Mouse (Mus musculus): ENCODE results near the gene Fcnb. TPM values are rescaled to one million over a fixed set of nuclear protein-coding genes. Genes with fewer than 3 reads are reported as not detected.

The Fcnb gene
- total RNA-seq, 2 experiments from 2014 or later, result not detected

DNA sequence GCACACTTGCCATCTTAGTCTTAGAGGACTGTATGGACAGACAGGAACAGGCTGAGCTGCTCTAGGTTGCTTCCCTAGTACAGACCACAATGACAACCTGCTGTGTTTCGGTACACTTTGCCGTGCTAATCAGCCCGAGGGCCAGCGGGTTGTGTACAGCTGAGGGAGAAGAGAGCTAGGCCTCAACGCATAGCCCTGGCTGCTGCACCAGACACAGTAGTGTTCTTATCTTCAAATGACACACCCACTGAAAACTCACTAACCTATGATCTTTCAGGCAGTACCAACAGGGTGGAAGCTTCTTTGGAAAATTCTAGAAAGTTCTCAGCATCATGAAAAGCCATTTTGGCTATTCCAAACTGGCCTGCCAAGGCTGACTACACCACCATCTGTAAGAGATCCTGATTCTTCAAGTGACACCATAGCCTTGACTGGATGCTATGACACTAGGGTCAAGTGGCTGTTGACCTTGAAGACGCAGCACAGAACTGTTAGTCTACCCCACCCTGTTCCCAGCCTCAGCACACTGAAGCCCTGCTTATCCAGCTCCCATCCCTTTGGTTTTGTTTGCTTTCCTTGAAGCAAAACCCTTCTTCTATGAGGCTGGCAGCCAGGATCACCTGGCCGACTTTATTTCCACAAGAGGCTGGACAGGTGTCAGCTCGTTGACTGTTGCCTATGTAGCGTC, 16.3 kb upstream of the Fcnb start:
- intact Hi-C loops (cut with DNase I), result no loop called here
- DNase-seq, result no peak
- TF ChIP-seq CTCF (IDR thresholded peaks at IDR 0.05), result no peak
- no peak overlapping the region for H3K4me3 ChIP-seq
- no peak overlapping the region for H3K27ac ChIP-seq

DNA sequence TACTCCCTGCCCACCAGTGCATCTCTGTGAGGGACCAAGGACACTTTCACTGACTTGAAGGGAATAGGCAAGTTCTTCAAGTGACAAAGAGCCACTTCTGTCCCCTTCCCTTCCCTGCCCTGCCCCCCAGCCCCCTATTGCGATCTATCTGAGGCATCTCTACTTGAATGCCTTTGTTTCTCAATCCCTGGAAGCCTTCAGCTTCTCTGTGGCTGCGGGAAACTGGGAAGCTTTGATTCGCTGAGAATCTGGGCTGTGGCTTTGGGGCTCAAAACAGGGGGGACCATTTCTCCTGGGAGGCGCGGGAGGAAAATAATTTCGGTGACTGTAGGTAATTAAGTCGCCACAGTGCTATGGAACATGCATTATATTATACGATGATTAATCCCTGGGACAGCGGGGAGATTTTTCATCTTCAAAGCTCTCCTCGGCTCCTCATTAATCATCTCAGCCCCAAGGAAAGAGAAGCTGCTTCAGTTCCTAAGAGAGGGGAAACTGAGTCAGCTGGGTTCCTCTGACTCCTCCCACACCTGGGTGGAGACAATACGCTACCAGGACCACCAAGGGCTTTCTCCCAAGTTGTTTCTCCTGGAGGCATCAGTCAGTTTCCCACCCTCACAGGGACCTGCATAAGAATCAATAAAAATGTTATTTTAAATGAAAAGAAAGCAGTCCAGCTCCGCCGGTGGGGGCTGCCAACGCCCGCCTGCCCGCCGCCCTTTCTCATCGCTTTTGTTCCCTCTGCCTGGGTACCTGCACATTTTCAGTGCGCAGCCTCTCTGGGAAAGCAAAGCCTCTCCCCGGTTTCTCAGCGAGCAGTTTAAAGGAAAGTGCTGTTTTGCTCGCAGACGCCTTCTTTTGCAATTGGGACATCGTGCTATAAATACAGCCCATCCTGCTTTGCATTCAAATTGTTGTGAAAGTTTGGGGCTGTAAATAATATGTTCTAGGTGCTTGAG, 14.1 kb upstream of the Fcnb start:
- H3K27ac ChIP-seq, result no peak overlapping the region
- DNase-seq, result no peak
- intact Hi-C loops (cut with DNase I), result no loop called here
- no peak for TF ChIP-seq CTCF (IDR thresholded peaks at IDR 0.05)
- H3K4me3 ChIP-seq, result no peak overlapping the region

DNA sequence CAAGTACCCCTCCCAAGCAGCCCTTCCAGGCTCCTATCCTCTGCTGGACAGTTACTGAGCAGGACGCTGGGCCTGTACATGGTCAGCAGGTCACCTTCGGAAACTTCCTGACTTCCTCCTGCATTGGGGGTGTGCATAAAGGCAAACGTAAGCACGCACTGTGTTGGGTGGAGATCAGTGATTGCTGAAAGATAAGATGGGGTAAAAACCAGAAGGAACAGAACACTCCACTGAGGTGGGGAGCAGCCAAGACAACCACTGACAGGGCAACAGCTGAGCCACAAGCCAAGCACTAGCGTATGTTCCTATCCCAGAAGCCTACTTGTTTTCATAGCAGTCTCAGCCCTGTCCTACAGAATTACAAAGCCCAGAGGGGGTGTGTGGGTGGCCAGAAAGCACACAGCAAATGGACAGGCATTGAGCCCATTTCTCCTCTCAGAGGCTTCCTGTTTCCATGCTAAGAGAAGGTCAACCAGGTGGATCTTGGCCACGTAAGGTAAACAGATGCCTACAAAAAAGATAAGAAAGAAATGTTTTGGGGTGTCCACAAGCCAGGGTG, 12.1 kb upstream of the Fcnb start:
- Histone ChIP-seq H3K27ac (no peak overlapping the region), H3K4me3 (no peak overlapping the region)
- no peak for TF ChIP-seq CTCF (IDR thresholded peaks at IDR 0.05)
- intact Hi-C loops (cut with DNase I), result no loop called here
- DNase-seq, result no peak

DNA sequence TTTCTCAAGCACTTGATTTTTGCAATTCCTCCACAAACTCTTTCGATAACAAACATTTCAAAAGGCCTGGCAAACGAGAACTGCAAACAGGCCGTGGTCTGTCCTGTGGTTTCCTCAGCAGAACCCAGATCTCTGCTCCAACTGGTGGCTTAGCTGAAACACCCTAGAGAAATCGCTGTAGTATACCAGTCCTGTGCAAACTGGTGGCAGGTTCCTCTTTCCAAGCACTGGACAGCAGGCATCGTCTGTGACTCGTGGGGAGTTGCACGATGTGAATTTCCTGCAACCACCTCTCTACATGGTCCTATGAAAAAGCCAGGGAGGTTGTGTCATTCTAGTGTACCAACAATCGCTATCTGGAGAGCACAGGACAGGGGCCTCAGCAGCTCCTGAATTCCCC, 7.4 kb upstream of the Fcnb start:
- DNase-seq, result no peak
- TF ChIP-seq CTCF (IDR thresholded peaks at IDR 0.05), result no peak
- H3K4me3 ChIP-seq, result no peak overlapping the region
- H3K27ac ChIP-seq, result no peak overlapping the region
- intact Hi-C loops (cut with DNase I), result no loop called here

DNA sequence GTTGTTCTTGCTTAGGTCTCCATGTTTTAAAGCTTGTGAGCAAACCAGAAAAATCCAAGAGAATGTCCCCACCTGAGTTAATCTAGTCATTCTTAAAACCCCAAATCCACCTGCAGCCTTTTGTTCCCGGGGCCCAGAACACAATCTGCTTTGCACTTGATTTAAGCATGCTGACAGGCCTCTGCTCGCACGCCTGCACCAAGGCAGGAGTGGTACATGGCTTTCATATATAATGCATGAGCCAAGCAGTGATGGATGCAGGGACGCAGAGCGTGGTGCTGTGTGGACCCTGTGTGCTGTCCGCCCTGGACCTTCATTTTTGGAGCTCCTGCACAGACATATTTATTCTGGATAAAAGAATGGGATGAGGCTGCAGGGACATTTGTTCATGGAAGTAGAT, 6.4 kb upstream of the Fcnb start:
- DNase-seq, result no peak
- TF ChIP-seq CTCF (IDR thresholded peaks at IDR 0.05), result no peak
- Histone ChIP-seq H3K4me3 (no peak overlapping the region), H3K27ac (no peak overlapping the region)
- intact Hi-C loops (cut with DNase I), result no loop called here

DNA sequence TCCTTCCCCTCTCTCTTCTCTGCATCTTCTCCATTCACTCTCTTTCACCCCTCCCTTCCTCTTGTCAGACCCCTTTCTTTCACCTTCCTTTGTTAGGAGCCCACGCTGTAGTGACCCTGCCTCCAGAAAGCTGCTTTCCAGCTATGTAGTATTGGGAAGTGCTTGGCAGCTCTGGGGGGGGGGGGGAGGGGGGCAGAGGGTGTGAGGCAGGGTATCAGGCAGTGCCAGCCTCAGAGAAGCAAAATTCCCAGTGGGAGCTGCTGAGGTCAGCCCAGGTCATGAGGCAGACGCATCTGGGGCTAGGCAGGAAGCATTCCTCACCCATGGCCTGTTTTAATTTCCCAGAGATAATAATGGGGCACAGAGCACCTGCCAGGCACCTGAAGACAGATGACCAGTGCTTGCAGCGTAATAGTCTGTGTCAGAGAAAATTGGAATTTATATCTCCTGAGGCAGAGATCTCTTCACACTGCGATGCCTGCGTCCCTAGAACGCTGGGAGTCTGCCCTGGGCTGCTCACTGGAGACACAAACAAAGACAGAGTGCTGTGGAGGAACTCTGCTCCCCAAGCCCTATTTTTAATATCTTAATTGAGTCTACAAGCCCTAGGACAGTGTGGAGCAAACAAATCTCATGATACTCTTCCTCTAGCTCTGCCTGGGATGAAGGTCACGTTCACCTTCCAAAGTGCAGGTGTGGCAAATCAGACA, 5.8 kb upstream of the Fcnb start:
- intact Hi-C loops (cut with DNase I), result no loop called here
- Histone ChIP-seq H3K4me3 (no peak overlapping the region), H3K27ac (no peak overlapping the region)
- TF ChIP-seq CTCF (IDR thresholded peaks at IDR 0.05), result no peak
- no peak for DNase-seq

DNA sequence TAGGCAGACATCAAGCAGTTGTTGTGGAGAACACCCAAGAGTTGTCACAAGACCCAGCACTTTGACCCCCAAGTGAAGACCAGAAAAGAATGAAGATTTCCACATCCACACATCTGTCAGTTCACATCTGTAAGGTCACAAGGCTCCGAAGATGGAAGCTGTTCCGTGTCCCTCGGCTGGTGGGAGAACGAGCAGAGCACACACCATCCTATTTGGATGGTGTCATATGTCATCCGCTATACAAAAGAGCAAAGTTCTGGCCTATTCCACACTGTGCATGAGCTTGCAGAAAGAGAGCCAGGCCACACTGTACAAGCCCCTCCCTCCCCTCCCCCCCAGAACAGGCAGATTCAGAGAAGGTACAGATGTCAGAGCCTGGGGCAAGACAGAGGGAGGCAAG, 4.4 kb upstream of the Fcnb start:
- intact Hi-C loops (cut with DNase I), result loop anchor here (10.0 kb wide), 1 partner anchor 336 kb away; no protein-coding TSS in a partner anchor
- no peak for TF ChIP-seq CTCF (IDR thresholded peaks at IDR 0.05)
- no peak for DNase-seq

DNA sequence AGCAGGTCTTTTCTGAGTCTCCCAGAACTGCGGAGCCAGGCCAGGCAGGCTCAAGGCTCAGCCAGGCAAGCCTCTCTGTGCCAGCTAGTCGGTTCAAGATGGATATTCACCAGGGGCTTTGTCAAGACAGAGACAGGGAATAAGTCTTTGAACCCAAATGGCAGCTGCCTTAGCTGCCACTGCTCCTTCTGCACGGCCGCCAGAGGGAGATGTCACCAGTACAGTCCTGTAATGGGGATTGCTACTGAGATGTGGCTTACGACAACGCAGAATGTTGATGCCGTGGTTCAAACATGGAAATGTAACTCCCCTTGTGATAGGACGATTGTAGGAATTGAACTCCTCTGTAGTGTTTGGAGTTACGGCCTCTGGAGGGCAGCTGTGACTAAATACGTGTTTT, 1.4 kb upstream of the Fcnb start:
- Histone ChIP-seq H3K27ac (no peak overlapping the region), H3K4me3 (no peak overlapping the region)
- peak; percentile 44 for TF ChIP-seq CTCF (IDR thresholded peaks at IDR 0.05)
- intact Hi-C loops (cut with DNase I), result loop anchor here (10.0 kb wide), 1 partner anchor 339 kb away; no protein-coding TSS in a partner anchor
- DNase-seq, result peak; percentile 35

More for the DNA sequence above, 4.4 kb upstream of the Fcnb start:
- Histone ChIP-seq H3K4me3 (no peak overlapping the region), H3K27ac (no peak overlapping the region)

DNA sequence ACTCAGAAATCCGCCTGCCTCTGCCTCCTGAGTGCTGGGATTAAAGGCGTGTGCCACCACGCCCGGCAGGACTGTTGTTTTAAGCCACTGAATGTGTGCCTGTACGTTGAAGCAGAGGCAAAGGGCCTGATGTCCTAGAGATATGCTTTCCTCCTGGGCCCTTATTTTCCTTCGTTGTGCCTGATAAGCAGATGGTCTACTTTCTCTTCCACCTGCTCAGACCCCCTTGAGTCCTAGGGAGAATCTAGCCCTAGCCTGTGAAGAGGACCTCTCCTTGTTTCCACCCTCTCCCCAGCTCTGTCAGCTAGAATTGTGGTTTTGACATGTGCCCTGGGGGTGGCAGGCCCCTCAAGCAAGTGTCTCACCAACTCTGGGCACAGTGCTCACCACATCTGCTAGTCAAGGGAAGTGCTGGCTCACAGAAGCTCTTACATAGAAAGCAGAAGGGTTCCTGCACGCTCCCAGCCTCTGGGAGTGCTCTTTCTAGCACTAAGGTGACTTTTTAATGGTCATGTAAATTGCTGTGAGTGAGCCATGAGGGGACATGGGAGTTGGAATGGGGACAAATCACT, 9.0 kb downstream of the Fcnb start:
- intact Hi-C loops (cut with DNase I), result no loop called here
- TF ChIP-seq CTCF (IDR thresholded peaks at IDR 0.05), result no peak
- DNase-seq, result no peak
- no peak overlapping the region for H3K4me3 ChIP-seq
- H3K27ac ChIP-seq, result no peak overlapping the region

DNA sequence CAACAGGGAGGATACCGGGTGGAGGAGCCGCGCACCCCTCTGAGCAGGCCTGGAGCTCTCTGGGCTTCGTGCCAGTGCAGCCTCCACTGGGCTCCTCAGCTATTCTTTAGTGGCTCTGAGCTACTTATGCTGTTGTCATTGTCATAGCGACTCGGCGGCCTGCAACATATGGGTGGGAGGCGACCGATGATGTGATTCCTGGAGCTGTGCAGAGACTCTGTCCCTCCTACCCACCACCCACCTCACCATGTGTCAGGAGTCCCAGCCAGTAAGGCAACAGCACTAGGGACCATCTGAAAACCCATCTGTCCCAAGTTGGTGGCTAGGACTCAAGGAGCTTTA, 16.2 kb downstream of the Fcnb start:
- intact Hi-C loops (cut with DNase I), result no loop called here
- Histone ChIP-seq H3K4me3 (no peak overlapping the region), H3K27ac (no peak overlapping the region)
- no peak for TF ChIP-seq CTCF (IDR thresholded peaks at IDR 0.05)
- DNase-seq, result no peak

DNA sequence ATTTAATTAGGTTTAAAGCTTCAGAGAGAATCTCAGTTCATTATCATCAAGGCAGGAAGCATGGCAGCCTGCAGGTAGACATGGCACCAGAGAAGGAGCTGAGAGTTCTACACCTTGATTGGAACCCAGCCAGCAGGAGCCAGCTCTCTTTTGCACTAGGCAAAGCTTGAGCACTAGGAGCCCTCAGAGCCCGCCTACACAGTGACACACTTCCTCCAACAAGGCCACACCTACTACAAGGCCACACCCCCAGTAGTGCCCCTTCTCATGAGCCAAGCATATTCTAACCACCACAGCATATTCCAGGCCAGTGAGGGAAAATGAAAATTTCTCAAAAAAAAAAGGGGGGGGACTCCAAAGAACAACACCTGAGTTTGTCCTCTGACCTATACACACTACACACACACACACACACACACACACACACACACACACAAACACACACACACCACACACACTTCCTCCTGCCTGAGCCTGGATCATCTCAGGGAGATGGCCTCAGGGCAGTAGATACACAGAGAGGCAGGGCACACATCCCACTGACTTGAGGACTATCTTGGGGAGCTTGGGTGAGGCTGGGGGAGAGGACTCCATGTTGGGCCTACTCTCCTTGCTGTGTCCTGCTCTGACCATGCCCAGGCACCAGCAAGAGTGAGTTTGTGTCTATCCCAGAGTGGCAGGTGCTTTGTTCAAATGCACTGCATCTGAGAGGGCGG, 16.7 kb downstream of the Fcnb start:
- DNase-seq, result no peak
- TF ChIP-seq CTCF (IDR thresholded peaks at IDR 0.05), result no peak
- Histone ChIP-seq H3K4me3 (no peak overlapping the region), H3K27ac (no peak overlapping the region)
- intact Hi-C loops (cut with DNase I), result no loop called here

DNA sequence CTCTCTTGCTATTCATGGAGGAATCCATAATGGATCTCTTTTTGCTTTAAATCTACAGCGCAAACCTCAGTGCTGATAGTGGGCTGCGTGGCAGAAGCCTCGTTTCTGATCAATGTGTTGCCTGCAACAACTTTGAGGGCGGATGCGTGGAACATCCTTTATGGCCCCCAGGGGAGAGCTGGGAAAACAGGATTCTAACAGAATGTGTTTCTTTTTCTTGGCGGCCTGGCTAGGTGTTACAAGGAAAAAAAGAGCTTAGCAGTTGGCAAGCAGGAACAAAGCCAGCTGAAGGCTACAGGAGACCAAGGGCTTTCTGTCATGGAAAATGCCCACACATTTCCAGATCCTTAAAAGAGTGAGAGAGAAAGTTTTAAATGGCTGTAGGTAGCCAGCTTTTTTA, 17.5 kb downstream of the Fcnb start:
- Histone ChIP-seq H3K27ac (no peak overlapping the region), H3K4me3 (no peak overlapping the region)
- TF ChIP-seq CTCF (IDR thresholded peaks at IDR 0.05), result no peak
- intact Hi-C loops (cut with DNase I), result no loop called here
- no peak for DNase-seq

Data from gastrocnemius, adult 2 months (tissue).